Mouse (Mus musculus) heart, postnatal 36 days (tissue): ENCODE results near the gene 4930404H24Rik. TPM values are rescaled to one million over a fixed set of nuclear protein-coding genes. Genes with fewer than 3 reads are reported as not detected.
A peak's percentile ranks its signal among the peaks of the same experiment; 100 is the strongest.

ENCODE experiments used
- DNase-seq, 2 experiments: peaks; one replicate each; pipeline ENCODE4 v3.0.0; 2021 to 2022
- intact Hi-C: fragments of 180-260 bp; cut with DNase I; formaldehyde crosslinking; loops from one replicate; pipeline ENCODE4 v1.15.1; 2025
- total RNA-seq, 2 experiments: library from RNA; stranded (reverse); gene quantifications; 2 replicates each; pipeline ENCODE4 v1.2.3; 2021

4930404H24Rik gene
- total RNA-seq, 2 experiments from 2014 or later: not detected

DNA sequence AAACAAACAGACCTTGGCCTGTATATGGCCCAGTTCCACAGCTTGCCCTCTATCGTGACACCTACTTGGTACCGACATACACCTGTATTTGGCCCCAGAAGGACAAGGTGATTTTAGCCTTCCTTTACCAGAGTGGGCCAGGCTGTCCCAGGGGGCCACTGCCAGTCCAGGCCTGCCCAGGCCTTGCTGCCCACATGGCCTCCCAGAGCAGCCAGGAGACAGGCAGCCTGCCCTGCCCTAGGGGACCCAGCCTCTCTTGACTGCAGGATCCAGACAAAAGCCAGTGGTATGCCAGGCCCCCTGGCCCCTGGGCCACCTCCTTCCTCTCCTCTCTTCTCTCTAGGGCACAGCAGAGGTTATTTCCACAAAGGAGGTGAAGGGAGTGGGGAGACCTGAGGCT lies 15.4 kb downstream of the 4930404H24Rik start:
- intact Hi-C loops: no loop called here
- DNase-seq: no peak

DNA sequence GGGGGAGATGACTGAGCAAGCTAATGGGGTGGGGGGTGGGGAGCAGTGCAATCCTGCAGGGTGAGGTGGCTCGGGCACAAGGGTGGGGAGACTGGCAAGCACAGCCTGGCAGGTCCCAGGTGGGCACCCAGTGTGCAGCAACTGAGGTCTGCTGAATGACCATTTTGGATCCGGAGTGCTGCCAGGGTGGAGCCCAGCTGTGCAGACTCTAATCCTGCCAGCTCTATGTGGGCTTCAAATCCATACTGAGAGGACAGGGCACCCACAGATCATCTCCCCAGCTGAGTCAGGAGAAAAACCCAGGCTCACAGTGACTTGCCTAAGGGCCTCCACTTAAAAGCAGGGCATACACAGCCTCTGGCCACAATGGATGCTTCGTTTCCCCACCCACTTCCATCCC lies 15.8 kb downstream of the 4930404H24Rik start:
- DNase-seq: no peak
- intact Hi-C loops: no loop called here

DNA sequence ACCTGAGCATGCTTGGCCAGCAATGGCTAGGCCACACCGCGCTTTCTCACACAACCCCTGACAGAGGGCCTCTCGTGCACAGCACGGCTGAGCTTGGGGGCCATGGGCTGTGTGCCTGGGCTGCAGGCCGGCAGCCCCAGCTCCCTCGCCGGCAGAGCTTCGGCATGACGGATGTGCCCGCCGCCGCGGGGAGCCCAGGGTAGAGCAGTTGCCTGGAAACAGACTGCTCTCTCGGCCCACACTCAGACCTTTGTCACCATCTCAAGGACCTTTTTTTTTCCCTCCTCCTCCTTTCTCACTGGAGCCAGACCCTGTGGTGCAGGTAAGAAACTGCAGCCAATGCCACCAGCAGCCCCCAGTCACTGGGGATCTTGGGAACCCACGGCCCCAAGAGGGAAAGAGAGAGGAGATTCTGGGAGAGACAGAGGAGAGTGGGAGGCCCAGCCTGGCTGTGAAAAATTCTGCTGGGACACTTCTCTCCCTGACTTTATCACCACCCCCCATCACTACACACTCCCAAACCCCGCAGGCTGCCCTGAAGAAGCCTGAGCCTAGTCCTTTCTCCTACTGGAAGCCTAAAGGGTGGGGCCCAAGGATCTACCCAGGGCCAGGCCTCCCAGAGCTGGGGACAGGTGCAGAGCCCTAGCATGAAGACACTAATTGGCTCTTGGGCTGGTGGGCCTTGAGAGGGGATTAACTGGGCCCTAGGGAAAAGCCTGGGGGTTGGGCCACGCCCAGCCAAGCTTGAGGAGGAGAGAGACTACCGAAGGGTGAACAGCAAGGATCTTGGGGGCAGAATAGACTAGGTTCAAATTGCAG lies 16.8 kb downstream of the 4930404H24Rik start:
- intact Hi-C loops: no loop called here
- DNase-seq: no peak

DNA sequence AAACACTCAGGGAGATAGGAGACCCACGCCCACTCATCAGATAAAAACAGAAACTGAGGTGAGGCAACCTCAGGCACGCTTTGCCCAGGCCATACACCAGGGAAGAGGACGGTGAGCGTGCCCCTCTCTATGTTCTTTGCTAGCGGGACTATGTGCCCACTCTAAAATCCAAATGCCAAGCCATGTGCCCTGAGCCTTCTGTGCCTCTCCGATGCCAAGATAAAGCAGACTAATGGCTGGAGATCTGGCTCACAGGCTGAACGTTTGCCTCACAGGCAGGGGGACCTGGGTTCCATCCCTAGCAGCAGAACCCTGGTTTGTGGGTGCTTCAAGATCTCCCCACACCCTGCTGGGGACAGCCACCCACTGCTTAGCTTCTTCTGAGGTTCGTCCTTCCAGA lies 17.5 kb downstream of the 4930404H24Rik start:
- DNase-seq: no peak
- intact Hi-C loops: no loop called here

DNA sequence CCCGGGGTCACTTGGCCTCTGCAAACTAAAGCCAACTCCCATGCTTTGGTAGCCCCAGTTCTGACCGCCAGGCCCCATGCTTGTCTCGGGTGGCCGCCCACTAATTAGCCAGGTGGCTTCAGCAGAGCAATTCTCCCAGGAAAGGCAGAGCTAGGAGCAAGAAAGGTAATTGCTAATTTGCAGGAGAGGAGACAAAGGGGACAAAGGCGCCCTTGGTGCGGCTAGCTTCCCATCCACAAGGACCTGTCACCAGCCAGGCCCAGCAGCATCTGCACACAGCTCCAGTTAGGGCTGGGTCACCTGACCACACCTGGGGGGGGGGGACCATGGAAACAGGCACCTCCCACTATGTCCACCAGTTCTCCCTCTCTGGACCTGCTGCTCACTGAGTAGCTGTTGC lies 19.0 kb downstream of the 4930404H24Rik start:
- intact Hi-C loops: no loop called here
- DNase-seq: no peak

DNA sequence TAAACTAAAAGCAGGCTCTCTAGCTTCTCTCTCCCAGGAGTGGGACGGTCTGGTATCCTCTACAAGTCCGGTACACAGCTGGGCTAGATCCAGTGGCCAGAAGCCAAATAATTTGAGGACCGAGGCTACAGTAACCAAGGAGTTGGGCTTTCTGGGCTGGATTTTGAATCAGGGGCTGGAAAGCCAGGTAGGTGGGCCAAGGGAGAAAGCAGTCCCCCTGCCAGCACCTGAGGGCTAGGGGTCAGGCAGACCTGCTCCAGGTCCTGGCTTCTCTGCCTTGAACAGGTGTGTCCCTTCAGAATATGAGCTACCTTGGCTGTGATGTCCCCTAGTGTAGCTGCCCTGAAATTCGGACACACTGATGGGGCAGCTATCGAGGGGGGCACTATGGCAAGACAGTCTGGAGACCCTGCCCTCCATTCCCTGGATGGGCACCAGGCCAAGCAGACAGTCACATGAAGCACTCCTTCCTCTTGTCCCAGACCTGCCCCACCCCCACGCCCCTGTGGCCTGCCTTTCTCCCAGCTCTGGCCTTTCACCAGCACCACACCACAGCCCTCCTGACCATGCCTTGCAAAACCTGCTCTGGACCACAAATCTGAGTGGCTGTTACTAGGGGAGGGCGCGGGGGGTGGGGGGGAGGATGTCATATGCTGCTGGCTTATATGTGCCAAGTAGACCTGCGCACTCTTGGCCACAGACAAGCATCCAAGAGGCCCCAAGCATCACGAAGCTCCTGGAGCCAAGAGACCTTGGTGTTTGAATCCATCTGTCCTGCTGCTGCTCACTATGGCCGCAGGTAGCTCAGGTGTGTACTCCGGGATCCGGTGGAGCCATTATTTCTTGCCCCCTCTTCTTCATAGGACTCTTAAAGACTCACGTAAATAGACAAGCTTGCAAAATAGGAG lies 20.1 kb downstream of the 4930404H24Rik start:
- no peak for DNase-seq
- intact Hi-C loops: no loop called here

DNA sequence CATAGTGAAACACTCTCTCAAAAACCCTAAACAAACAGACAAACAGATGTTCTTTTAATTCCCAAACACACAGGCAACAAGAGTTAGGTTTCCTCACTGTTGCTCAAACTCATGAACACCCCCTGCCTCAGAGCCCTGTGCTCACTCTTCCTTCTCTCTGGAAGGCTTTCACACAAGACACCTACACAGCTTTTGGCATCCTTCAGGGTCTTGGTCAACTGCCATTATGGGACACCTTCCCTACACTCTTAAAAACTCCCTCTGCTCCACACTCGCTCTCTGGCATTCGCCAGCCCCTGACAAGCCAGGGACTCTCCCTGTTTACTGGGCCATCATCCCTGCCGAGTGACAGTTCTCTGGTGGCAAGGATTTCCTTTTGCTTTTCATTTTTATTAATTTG lies 21.4 kb downstream of the 4930404H24Rik start:
- DNase-seq: no peak
- intact Hi-C loops: no loop called here

DNA sequence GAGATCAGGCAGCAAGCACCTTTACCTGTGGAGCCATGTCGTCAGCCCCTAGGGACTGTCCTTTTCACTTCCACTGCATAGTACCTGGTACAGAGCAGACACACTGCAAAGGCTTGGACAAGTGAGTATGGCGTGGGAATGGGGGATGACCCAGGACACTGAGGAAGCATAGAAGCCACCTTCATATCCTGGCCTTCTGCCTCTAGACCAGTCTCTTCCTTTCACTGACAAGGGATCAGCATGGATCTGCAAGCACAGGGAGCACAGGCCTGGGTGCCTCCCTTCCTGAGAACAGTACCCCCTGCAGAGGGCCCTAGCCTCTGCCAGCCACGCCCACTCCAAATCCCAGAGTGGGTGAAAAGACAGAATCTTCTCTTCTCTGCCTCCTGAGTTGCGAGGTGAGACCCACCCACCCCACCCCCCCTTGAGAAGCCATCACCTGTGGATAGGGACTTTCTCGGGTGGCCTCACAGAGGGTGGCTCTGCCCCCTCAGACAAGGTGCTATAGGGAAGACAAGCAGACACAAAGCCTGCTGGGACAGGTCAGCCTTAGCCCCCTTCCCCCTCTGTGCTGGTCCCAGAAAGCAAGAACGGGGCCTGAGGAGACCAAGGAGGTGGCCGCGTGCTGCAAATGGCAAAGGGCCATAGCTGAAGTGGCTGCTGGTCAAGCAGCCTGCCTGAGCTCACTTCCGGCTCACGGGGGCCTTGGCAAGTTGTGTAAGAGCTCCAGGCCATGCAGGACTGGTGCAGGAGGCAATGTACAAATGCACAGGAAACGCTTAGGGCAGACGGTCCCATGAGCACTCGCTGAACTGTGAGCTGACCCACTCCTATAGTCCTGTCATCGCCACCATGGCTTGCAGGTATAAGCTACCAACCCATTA lies 22.1 kb downstream of the 4930404H24Rik start:
- intact Hi-C loops: no loop called here
- DNase-seq: no peak

DNA sequence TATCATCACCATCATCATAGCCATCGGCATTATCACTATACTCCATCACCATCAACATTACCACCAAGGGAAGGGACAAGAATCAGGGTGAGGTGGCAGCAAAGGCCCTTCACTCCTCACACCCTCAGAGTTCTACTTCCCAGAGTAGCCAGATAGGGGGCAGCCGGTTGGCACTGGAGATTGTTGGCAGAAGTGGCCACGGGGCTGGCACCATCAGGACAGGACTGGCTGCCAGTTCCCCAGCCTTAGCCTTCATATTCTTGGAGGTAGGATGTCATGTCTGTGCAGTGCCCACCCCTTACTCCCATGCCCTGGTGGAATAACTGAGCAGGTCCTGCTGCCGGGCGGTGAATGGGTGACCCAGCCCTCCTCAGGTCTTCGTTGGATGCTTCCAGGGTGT lies 23.0 kb downstream of the 4930404H24Rik start:
- DNase-seq: no peak
- intact Hi-C loops: no loop called here

DNA sequence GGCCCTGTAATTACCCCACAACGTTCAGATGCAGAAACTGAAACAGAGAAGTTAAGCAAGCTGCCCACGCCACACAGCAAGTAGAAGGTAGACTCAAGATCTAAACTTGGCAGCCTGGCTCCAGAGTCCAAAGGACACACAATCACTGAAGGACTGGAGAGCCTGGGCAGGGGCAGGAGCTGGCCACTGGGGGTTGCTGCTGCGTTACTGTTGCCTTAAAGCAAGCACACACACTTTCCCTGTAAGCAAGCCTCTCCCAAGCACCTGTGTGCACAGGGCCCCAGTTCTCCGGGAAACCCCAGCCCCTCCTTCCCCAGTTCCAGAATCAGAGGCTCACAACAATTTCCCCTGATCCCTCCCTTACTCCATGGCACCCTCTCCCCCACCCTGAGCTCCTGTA lies 24.4 kb downstream of the 4930404H24Rik start:
- DNase-seq: no peak
- intact Hi-C loops: no loop called here

DNA sequence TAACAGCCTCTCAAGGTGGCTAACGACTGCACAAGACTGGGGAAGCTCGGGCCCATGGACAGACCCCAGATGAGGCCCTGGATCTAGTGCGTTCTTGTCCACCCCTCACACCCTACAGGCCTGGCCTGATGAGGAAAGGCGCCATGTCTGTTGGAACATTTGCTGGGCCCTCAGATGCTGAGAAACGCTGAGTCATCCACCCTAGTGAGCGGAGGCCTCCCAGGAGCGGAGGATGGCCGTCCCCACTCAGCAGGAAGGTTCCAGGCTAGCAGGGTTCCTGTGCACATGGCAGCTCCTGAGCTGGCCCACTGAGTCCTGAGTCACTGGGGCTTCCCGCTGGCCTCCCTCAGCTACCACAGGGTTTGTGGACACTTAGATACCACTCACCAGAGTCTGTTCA lies 27.5 kb downstream of the 4930404H24Rik start:
- no peak for DNase-seq
- intact Hi-C loops: no loop called here

DNA sequence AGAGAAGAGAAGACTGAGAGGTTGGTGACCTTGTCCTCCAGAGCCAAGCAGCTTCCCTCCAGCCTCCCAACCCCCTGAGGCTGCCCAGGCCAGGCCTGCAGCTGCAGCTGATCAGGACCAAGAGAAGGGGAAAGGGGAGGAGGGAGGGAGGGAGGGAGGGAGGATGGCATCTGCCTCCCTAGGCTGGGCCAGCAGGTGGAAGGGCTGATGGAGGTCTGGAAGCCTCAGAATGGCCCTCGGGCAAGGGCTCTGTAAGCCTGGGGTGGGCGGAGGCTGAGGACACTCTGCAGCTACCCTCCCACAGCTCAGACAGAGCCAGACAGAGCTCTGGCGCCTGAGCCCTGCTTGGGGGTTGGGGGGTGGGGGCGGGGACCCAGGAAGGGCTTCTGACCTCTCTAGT lies 29.7 kb downstream of the 4930404H24Rik start:
- intact Hi-C loops: no loop called here
- DNase-seq: no peak

DNA sequence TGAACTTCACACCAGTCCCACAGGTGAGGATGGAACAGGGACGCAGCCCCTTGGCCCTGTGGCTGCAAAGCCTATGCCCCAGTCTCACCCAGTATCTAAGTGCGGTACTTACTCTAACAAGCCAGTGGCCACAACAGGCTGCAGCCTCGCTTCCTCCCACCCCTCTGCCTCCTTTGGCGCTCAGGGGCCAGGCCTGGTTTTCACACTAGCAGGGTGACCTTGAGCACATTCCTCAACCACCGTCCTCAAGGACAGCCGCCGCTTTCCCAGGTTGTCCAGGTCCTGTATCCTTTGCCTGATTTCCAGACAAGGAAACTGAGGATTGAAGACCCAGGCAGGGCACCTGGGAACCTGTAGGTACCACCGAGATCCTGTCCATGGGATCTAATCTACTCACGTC lies 30.6 kb downstream of the 4930404H24Rik start:
- no peak for DNase-seq
- intact Hi-C loops: no loop called here

DNA sequence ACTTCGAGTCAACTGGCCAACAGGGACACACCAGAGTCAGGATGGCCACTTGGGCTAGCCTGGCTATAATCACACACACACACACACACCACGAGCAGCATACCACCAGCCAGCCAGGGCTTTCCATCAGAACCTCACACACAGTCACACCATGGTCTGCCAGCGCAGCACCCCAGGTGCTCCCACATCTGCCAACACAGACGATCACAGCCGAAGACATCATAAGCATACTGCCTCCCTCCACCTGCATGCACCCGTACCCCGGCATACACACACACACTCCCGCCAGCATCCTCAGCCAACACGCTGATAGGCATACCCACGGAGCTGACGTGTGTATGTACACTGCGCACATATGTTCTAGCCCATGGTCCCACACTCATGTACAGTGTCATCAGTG lies 31.1 kb downstream of the 4930404H24Rik start:
- intact Hi-C loops: no loop called here
- DNase-seq: no peak

DNA sequence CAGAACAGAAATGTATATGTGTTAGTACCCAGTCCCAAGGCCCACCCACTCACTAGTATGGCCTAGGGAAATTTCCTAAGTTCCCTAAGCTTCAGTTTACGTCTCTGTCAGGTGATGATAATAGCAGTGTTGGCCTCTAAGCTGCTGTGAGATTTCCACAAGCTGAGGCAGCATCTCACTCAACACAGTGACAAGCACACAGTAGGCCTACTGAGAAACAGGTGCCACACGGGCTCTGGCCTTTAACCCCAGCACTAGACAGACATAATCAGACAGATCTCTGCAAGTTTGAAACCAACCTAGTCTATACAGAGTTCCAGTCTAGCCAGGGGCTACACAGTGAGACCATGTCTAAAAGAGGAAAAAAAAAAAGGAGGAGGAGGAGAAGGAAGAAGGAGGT lies 32.1 kb downstream of the 4930404H24Rik start:
- intact Hi-C loops: no loop called here
- DNase-seq: no peak

DNA sequence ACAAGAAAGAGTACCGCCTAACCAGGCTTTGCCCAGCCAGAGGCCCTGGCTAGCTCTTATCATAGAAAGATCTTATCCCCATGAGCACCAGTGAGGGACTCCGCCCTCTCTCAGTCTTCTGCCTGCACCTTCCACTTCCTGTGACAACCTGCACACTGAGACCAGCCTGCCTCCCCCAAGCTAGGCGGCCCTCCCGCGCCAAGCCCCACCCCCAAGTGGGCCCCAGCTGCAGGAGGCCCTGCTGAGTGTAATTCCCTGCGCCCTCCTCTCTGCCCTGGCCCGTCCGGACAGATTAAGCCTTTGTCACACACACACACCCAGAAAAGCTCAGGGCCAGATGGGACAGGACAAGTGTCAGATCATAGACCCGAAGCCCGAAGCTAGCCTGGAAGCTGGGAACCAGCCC lies 33.3 kb downstream of the 4930404H24Rik start:
- DNase-seq: no peak
- intact Hi-C loops: no loop called here

DNA sequence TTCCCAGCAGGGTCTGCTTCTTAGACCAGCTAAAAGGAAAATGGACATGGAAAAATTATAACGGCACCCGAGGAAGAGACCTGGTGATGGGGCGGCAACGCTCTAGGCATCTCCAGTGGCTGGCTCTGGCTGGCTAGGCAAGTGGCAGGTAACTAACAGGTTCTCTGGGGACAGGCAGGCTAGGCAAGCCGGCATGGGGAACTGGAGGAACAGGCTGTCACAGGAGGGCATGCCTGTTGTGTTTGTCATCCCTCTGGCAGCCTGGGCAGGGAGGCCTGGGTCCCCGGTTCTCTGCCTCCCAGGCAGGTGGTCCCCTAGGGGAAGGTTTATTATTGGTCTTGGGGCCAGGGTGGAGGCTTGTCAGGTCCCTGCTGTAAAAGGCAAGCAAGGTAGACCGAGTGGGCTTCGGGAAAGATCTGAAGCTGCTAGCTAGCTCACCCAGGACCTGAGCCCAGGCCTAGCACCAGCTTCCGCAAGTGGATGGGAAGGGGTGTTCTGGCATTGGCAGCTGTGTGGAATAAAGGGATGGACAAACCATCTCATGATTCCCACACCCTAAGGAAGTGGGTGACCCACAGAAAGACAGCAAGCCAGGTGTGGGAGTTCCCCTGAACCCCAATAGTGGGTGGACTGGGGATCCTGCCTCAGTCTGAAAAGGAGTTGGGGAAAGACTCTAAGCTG lies 34.4 kb downstream of the 4930404H24Rik start:
- DNase-seq: no peak
- intact Hi-C loops: no loop called here

DNA sequence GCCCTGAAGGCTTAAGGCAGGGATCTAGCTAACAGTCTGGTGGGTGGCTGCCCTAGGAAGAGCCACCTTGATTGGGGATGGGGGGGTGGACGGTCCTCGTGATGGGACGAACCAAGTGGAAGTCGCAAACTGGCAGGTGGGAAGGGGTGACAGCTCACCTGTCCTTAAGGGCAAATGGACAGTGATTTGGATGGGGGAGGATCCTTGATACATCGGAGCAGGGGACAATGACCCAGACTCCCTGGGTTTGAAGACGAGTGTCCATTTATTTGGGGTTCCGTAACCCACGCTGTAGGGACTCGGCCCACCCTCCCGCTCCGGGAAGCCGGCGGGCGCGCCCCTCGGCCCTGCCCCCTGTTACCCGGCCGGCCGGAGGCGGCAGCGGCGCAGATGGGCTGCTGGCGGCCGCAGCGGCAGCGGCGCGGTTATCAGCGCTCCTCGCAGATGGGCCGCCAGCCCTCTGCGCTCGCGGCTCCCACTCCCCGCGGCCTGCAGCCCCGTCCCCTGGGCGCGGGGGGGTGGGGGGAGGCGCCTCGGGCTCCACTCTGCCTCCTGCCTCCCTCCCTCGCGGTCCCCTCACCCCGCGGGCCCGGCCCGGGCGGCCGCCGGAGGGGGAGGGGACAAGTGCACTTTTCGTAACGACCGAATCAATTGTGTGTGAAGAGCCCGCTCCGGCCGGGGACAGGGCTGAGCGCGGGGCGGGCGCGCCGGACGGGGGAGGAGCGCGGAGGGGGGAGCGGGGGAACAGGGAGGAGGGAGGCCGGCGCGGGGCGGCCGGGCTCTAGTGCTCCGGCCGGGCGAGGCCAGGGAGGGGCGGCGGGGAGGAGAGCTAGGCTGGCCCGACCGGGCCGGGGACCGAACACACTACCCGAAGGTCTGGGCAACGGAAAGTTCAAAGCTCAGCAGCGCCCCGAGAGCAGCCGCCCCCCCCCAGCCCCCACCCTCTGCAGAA lies 35.3 kb downstream of the 4930404H24Rik start:
- peak; percentile 51 to 59 for DNase-seq

More for the DNA sequence above, 35.3 kb downstream of the 4930404H24Rik start:
- intact Hi-C loops: no loop called here
